Mouse (Mus musculus) CD4-positive, CD25-positive, alpha-beta regulatory T cell, adult 4 months (primary cell): ENCODE measurements around the gene Padi2. TPM values are rescaled to one million over a fixed set of nuclear protein-coding genes. Genes with fewer than 3 reads are reported as not detected.

Experiments
- ATAC-seq: one replicate; pipeline ENCODE4 v1.8.0; 2017
- polyA plus RNA-seq, 2 experiments: library from polyadenylated mRNA; unstranded; fragments of 100-300 nt; shearing (Covaris generic); gene quantifications; one replicate each; pipeline ENCODE4 v1.2.1; 2017

Padi2 gene
- polyA plus RNA-seq, 2 experiments from 2014 or later, result 11.4 to 13.8 TPM

- ATAC-seq, result no peak
Observed at GRCm38 (mm10) chr4:140988706-140989290, 82.7 kb downstream of the Padi2 start.

- no peak for ATAC-seq
Observed at GRCm38 (mm10) chr4:140989447-140989846, 83.3 kb downstream of the Padi2 start.

GRCm38 (mm10) chr4:140992215-140992614, 86.1 kb downstream of the Padi2 start:
- no peak for ATAC-seq

GRCm38 (mm10) chr4:140993846-140994245, 87.7 kb downstream of the Padi2 start:
- ATAC-seq, result no peak

GRCm38 (mm10) chr4:140995811-140996210, 89.7 kb downstream of the Padi2 start:
- ATAC-seq, result no peak

GRCm38 (mm10) chr4:140996812-140997211, 90.7 kb downstream of the Padi2 start:
- ATAC-seq, result no peak

Other genes with a start within 250 kb of the Padi2 start
- under 1 TPM in 1 of 2 experiments, not detected in 1; 0.16 TPM for gene Arhgef10l, start 240.3 kb upstream of the Padi2 start, polyA plus RNA-seq
- gene Rcc2, start 205.8 kb upstream of the Padi2 start, polyA plus RNA-seq, result 10 to 100 TPM; 18.7 to 20.4 TPM
- gene Padi6, start 163.7 kb upstream of the Padi2 start, polyA plus RNA-seq, result not detected
- gene Padi4, start 132.1 kb upstream of the Padi2 start, polyA plus RNA-seq, result under 1 TPM; 0.30 to 0.85 TPM
- under 1 TPM; 0.15 to 0.32 TPM for gene Padi3, start 95.7 kb upstream of the Padi2 start, polyA plus RNA-seq
- under 1 TPM; 0.61 to 0.63 TPM for gene Padi1, start 60.6 kb upstream of the Padi2 start, polyA plus RNA-seq
- 100 to 1,000 TPM; 250 to 293 TPM for gene Sdhb, start 54.9 kb downstream of the Padi2 start, polyA plus RNA-seq
- 1 to 10 TPM; 4.0 to 5.9 TPM for gene Atp13a2, start 80.5 kb downstream of the Padi2 start, polyA plus RNA-seq
- gene Mfap2, start 104.1 kb downstream of the Padi2 start, polyA plus RNA-seq, result not detected
- gene Crocc, start 154.2 kb downstream of the Padi2 start, polyA plus RNA-seq, result 1 to 10 TPM in 1 of 2 experiments, not detected in 1; 1.4 TPM
- gene Necap2, start 172.0 kb downstream of the Padi2 start, polyA plus RNA-seq, result 100 to 1,000 TPM in 1 of 2 experiments, 10 to 100 TPM in 1; 83.0 to 153 TPM
- gene Spata21, start 182.0 kb downstream of the Padi2 start, polyA plus RNA-seq, result 1 to 10 TPM; 1.0 to 1.2 TPM
- 10 to 100 TPM; 38.1 to 76.7 TPM for gene Szrd1, start 233.4 kb downstream of the Padi2 start, polyA plus RNA-seq
- 1 to 10 TPM; 5.1 to 6.2 TPM for gene Fbxo42, start 241.6 kb downstream of the Padi2 start, polyA plus RNA-seq